ENCODE assay signal across 9 mouse cellular contexts in genomic region chr7:96985798-96986197, GRCm38 (mm10). TPM values are rescaled to one million over a fixed set of nuclear protein-coding genes. Genes with fewer than 3 reads are reported as not detected.
A peak's percentile ranks its signal among the peaks of the same experiment; 100 is the strongest.
DNase-seq lines count a peak whose midpoint lies in the region; ATAC-seq and TF ChIP-seq lines count a peak whose summit lies in the region.
"Had no signal": no experiment of that assay in that cellular context is flagged by ENCODE, and none has a peak within 500 bp of the region (broad histone marks: within the 10 kb centered on the region; RNA-seq: fewer than 3 reads in every experiment).

No protein-coding gene starts in this region.

- H3K4me2 ChIP-seq in neural tube, embryonic 11.5 days (ENCODE audit: low read depth) = no peak overlapping the region
- H3K4me2 ChIP-seq in kidney, postnatal 0 days (ENCODE audit: low read length) = peak overlapping the region; percentile 25; the same call in 1 of the 2 replicates
- H3K4me2 ChIP-seq in lung, embryonic 14.5 days = peak overlapping the region; percentile 45
- peak overlapping the region; percentile 17; the same call in 1 of the 2 replicates for H3K4me2 ChIP-seq in stomach, embryonic 14.5 days (replicated peaks; ENCODE audit: low read depth, low read length)

- no peak for ATAC-seq in neural tube, embryonic 11.5 days (ENCODE audit: insufficient read depth, low FRiP score, low TSS enrichment)
- ATAC-seq in kidney, postnatal 0 days (replicated peaks; ENCODE audit: low FRiP score, low read depth) = no peak
- ATAC-seq in lung, embryonic 14.5 days (ENCODE audit: insufficient read depth) = peak; percentile 74
- peak; percentile 53 for ATAC-seq in stomach, embryonic 14.5 days (ENCODE audit: insufficient number of reproducible peaks, insufficient read depth, low FRiP score, low read depth)
- ATAC-seq in monocyte, adult 5-6 weeks (replicated peaks; ENCODE audit: insufficient number of reproducible peaks, low FRiP score, low TSS enrichment, poor library complexity, severe bottlenecking) = no peak
- ATAC-seq: Patski had no signal

- TF ChIP-seq CTCF in kidney, postnatal 0 days (IDR thresholded peaks at IDR 0.05; ENCODE audit: low read depth) = no peak
- no peak for TF ChIP-seq CTCF in lung, embryonic 14.5 days (IDR thresholded peaks at IDR 0.05; ENCODE audit: low read depth)

- no peaks in the 10 kb centered on the region for H3K27me3 ChIP-seq in neural tube, embryonic 11.5 days (ENCODE audit: control insufficient read depth, insufficient read depth, low read length)
- no peaks in the 10 kb centered on the region for H3K27me3 ChIP-seq in heart, embryonic 10.5 days (ENCODE audit: insufficient read depth, poor library complexity, severe bottlenecking)
- no peaks in the 10 kb centered on the region for H3K27me3 ChIP-seq in kidney, postnatal 0 days (ENCODE audit: insufficient read depth, low read length)
- H3K27me3 ChIP-seq in lung, embryonic 14.5 days (ENCODE audit: insufficient read depth, low read length) = no peaks in the 10 kb centered on the region
- H3K27me3 ChIP-seq in stomach, embryonic 14.5 days (ENCODE audit: control insufficient read depth, insufficient read depth, low read length) = no peaks in the 10 kb centered on the region
- H3K27me3 ChIP-seq: Patski had no signal

- no peak overlapping the region for H3K27ac ChIP-seq in neural tube, embryonic 11.5 days (ENCODE audit: low read depth, low read length)
- H3K27ac ChIP-seq in heart, embryonic 10.5 days = peak overlapping the region; percentile 75
- H3K27ac ChIP-seq in kidney, postnatal 0 days = peak overlapping the region; percentile 37; the same call in 1 of the 2 replicates
- peak overlapping the region; percentile 42; the same call in 1 of the 2 replicates for H3K27ac ChIP-seq in lung, embryonic 14.5 days (ENCODE audit: low read depth)
- H3K27ac ChIP-seq in stomach, embryonic 14.5 days (ENCODE audit: low read length) = no peak overlapping the region

- no peaks in the 10 kb centered on the region for H3K9me3 ChIP-seq in neural tube, embryonic 11.5 days (ENCODE audit: control insufficient read depth, low read length)
- no peaks in the 10 kb centered on the region for H3K9me3 ChIP-seq in heart, embryonic 10.5 days
- no peaks in the 10 kb centered on the region for H3K9me3 ChIP-seq in kidney, postnatal 0 days (replicated peaks; ENCODE audit: low read length)
- no peaks in the 10 kb centered on the region for H3K9me3 ChIP-seq in lung, embryonic 14.5 days (ENCODE audit: low read depth, low read length)
- H3K9me3 ChIP-seq in stomach, embryonic 14.5 days (ENCODE audit: control insufficient read depth, low read depth, low read length) = no peaks in the 10 kb centered on the region

- H3K9ac ChIP-seq in neural tube, embryonic 11.5 days (ENCODE audit: low read length) = no peak overlapping the region
- no peak overlapping the region for H3K9ac ChIP-seq in kidney, postnatal 0 days (ENCODE audit: low read depth, low read length)
- H3K9ac ChIP-seq in lung, embryonic 14.5 days = peak overlapping the region; percentile 16; the same call in 1 of the 2 replicates
- H3K9ac ChIP-seq in stomach, embryonic 14.5 days (replicated peaks; ENCODE audit: low read depth, low read length) = no peak overlapping the region

- H3K4me1 ChIP-seq in neural tube, embryonic 11.5 days (ENCODE audit: control insufficient read depth, insufficient read depth, low read length) = peaks cover 12% of the 10 kb centered on the region; the same call in 1 of the 2 replicates
- peaks cover 31% of the 10 kb centered on the region for H3K4me1 ChIP-seq in heart, embryonic 10.5 days
- peaks cover 12% of the 10 kb centered on the region; the same call in 1 of the 2 replicates for H3K4me1 ChIP-seq in kidney, postnatal 0 days (replicated peaks; ENCODE audit: insufficient read depth, low read length)
- 0 out of 2 replicates have a peak, but pooled peaks cover 4% of the 10 kb centered on the region for H3K4me1 ChIP-seq in lung, embryonic 14.5 days (ENCODE audit: insufficient read depth)
- peaks cover 26% of the 10 kb centered on the region for H3K4me1 ChIP-seq in stomach, embryonic 14.5 days (ENCODE audit: control insufficient read depth, insufficient read depth, low read length)

- DNase-seq in neural tube, embryonic 11.5 days (ENCODE audit: low spot score) = peak; percentile 34
- DNase-seq in neural tube, embryonic 10.5 days (ENCODE audit: extremely low spot score, low spot score) = no peak
- DNase-seq in heart, embryonic 10.5 days (ENCODE audit: low spot score) = no peak
- DNase-seq in kidney, postnatal 0 days (ENCODE audit: low spot score) = peak; percentile 78
- DNase-seq in lung, embryonic 14.5 days = peak; percentile 74
- no peak for DNase-seq in thymus, adult 18-20 months

- H3K36me3 ChIP-seq in neural tube, embryonic 11.5 days (ENCODE audit: control insufficient read depth, insufficient read depth, low read length) = no peaks in the 10 kb centered on the region
- no peaks in the 10 kb centered on the region for H3K36me3 ChIP-seq in heart, embryonic 10.5 days
- no peaks in the 10 kb centered on the region for H3K36me3 ChIP-seq in kidney, postnatal 0 days (ENCODE audit: insufficient read depth, low read length)
- no peaks in the 10 kb centered on the region for H3K36me3 ChIP-seq in lung, embryonic 14.5 days (ENCODE audit: insufficient read depth)
- H3K36me3 ChIP-seq in stomach, embryonic 14.5 days (ENCODE audit: control insufficient read depth, insufficient read depth, low read length) = no peaks in the 10 kb centered on the region

- H3K4me3 ChIP-seq in neural tube, embryonic 11.5 days (ENCODE audit: low read depth, low read length) = no peak overlapping the region
- peak overlapping the region; percentile 27 for H3K4me3 ChIP-seq in heart, embryonic 10.5 days
- H3K4me3 ChIP-seq in kidney, postnatal 0 days (replicated peaks; ENCODE audit: low read depth, low read length) = no peak overlapping the region; the same call in 1 of the 2 replicates
- H3K4me3 ChIP-seq in lung, embryonic 14.5 days (ENCODE audit: low read depth, low read length) = no peak overlapping the region
- H3K4me3 ChIP-seq in stomach, embryonic 14.5 days (ENCODE audit: low read depth, low read length) = no peak overlapping the region

- 33% methylated on average over 8 of the region's 8 CpGs for WGBS in neural tube, embryonic 11.5 days
- WGBS in heart, embryonic 10.5 days = 8% methylated on average over 8 of the region's 8 CpGs
- WGBS in kidney, postnatal 0 days = 10% methylated on average over 8 of the region's 8 CpGs
- 2% methylated on average over 8 of the region's 8 CpGs for WGBS in lung, embryonic 14.5 days
- 4% methylated on average over 8 of the region's 8 CpGs for WGBS in stomach, embryonic 14.5 days

RNA-seq across cellular contexts. Expression of gene Nars2, which starts 34.5 kb away (rescaled TPM):
- polyA plus RNA-seq in neural tube, embryonic 11.5 days (2014; fragmentation: Nextera tagmentation; extraction: Ambion mirVana) = 21.5 and 23.8 TPM in 2 replicates
- 22.1 and 22.5 TPM in 2 replicates for polyA plus RNA-seq in heart, embryonic 10.5 days (2016; fragmentation: Nextera tagmentation; extraction: Ambion mirVana)
- polyA plus RNA-seq in kidney, postnatal 0 days (2015; fragmentation: Nextera tagmentation; extraction: Ambion mirVana) = 21.0 and 24.9 TPM in 2 replicates
- 20.4 and 25.4 TPM in 2 replicates for polyA plus RNA-seq in lung, embryonic 14.5 days (2014; fragmentation: Nextera tagmentation; extraction: Ambion mirVana)
- polyA plus RNA-seq in stomach, embryonic 14.5 days (2014; fragmentation: Nextera tagmentation; extraction: Ambion mirVana) = 23.5 and 25.0 TPM in 2 replicates
- 2.1 to 8.2 TPM (median 2.6 TPM) in 3 replicates for total RNA-seq in monocyte, adult 5-6 weeks (2017)

Comparison
In these comparisons a context has a peak if more than half of its experiments do, and no peak if none do; other contexts are left out.
1. DNase-seq: peak in neural tube, embryonic 11.5 days (single experiment), kidney, postnatal 0 days (single experiment) and lung, embryonic 14.5 days (single experiment); none in neural tube, embryonic 10.5 days (single experiment), heart, embryonic 10.5 days (single experiment) and thymus, adult 18-20 months (0 of 2).
2. ATAC-seq: peak in lung, embryonic 14.5 days (single experiment) and stomach, embryonic 14.5 days (single experiment); none in neural tube, embryonic 11.5 days (single experiment), kidney, postnatal 0 days (single experiment) and monocyte, adult 5-6 weeks (single experiment).
3. H3K27ac ChIP-seq: peak in heart, embryonic 10.5 days (single experiment), kidney, postnatal 0 days (single experiment) and lung, embryonic 14.5 days (single experiment); none in neural tube, embryonic 11.5 days (single experiment) and stomach, embryonic 14.5 days (single experiment).